Mouse (Mus musculus) erythroblast, embryonic 14.5 days (primary cell): ENCODE results near the gene Sdad1.

Experiments used
- GATA1 ChIP-seq: IDR thresholded peaks from 2 replicates; pipeline ENCODE4 v1.6.1; 2012; ENCODE audit warnings: low read length, inconsistent platforms, mixed read lengths
- TAL1 ChIP-seq: IDR thresholded peaks from 3 replicates; pipeline ENCODE4 v1.6.1; 2012; ENCODE audit warnings: low read length, inconsistent platforms, mixed read lengths

GRCm38 (mm10) chr5:92348794-92349413 is 38.6 kb upstream of the Sdad1 start, which contains the start of gene Cxcl10:
- TF ChIP-seq GATA1 (no peak), TAL1 (no peak)
